Mouse (Mus musculus): ENCODE data around the gene Col25a1. TPM values are rescaled to one million over a fixed set of nuclear protein-coding genes. Genes with fewer than 3 reads are reported as not detected.
A peak's percentile ranks its signal among the peaks of the same experiment; 100 is the strongest.

The Col25a1 gene
- polyA plus RNA-seq, 1 experiment from 2014 or later, result 5.2 TPM

DNA sequence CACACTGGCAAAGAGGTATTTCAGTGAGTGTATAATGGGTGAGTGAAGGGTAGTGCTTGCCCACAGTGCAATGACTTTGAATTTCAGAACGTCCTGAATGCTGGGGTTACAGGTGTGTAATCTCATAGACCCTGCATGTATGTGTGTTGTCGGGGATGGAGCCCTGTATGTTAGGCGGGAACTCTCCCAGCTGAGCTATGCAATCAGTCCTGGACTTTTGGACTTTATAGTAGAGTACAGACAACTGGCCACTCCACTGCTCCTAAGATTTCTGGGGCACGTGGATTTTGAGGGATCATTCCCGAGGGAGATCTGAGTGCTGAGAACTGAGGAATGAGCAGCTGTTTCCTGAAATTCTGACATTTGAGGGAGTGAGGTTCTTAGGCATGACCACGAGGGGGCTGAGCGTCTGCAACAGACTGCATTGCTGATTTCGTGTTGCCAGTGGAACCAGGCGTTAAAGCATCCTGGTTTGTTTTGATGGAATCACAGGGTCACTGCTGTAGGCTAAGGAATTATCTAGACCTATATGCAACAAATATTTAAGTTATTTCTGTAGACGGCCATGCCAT lies 1.6 kb upstream of the Col25a1 start:
- H3K27ac ChIP-seq, result no peak overlapping the region
- no peaks in the 10 kb centered on the region for H3K9me3 ChIP-seq
- H3K4me1 ChIP-seq (replicated peaks), result no peaks in the 10 kb centered on the region
- WGBS, result 64% methylated on average over 10 of the region's 10 CpGs
- H3K4me3 ChIP-seq, result no peak overlapping the region
- peak; percentile 7 for DNase-seq (ENCODE audit: low spot score)
- no peaks in the 10 kb centered on the region for H3K36me3 ChIP-seq
- H3K27me3 ChIP-seq (ENCODE audit: insufficient read depth, poor library complexity, severe bottlenecking), result no peaks in the 10 kb centered on the region

DNA sequence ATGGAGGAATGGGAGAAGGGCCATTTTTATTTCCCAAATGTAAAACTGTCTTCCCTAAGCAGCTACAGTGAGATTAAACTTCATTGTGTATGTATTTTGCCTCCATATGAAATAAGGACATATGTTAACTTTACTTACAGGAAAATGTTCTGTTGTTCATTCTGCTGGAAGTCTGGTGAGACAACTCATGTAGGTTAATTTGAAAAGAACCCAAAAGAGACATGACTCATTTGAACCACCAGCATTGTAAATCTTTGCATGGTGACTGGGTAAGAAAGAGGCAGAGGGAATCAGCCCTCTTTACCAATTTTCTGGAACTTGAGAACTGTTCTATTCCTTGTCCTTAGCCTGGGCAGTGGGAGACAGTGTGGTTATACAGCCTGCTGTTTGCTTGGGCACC lies 5.9 kb downstream of the Col25a1 start:
- Histone ChIP-seq H3K9me3 (peaks cover 6% of the 10 kb centered on the region), H3K4me3 (no peak overlapping the region), H3K27me3 (ENCODE audit: insufficient read depth, poor library complexity, severe bottlenecking) (no peaks in the 10 kb centered on the region), H3K4me1 (replicated peaks) (no peaks in the 10 kb centered on the region), H3K27ac (no peak overlapping the region), H3K36me3 (no peaks in the 10 kb centered on the region)
- DNase-seq (ENCODE audit: low spot score), result no peak

DNA sequence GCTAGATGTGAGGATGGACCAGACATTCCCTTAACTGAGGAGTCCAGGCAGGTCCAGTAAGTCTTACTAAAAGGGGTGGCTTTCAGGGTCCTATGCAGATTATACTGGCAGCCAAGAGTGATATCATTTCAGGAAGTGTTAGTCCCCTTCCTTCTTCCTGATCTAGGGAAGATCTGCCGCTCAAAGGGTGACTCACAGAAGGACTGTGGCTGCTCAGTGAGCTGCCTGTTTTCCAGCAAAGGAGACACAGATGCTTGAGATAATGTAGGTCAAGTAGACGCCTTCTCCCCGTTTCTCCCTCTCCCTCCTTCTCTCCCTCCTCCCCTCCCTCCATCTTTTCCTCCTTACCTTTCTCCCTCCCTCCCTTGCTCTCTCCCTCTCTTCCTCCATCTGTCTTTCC lies 6.3 kb downstream of the Col25a1 start:
- DNase-seq (ENCODE audit: low spot score), result no peak
- Histone ChIP-seq H3K9me3 (peaks cover 9% of the 10 kb centered on the region), H3K27me3 (ENCODE audit: insufficient read depth, poor library complexity, severe bottlenecking) (no peaks in the 10 kb centered on the region), H3K36me3 (no peaks in the 10 kb centered on the region), H3K4me3 (no peak overlapping the region), H3K4me1 (replicated peaks) (no peaks in the 10 kb centered on the region), H3K27ac (no peak overlapping the region)
- 70% methylated on average over 3 of the region's 3 CpGs for WGBS

- H3K4me3 ChIP-seq, result no peak overlapping the region
- 0 out of 2 replicates have a peak overlapping the region, but pooled peaks have one; percentile 5 for H3K27ac ChIP-seq
- H3K27me3 ChIP-seq (ENCODE audit: insufficient read depth, poor library complexity, severe bottlenecking), result no peaks in the 10 kb centered on the region
- H3K4me1 ChIP-seq (replicated peaks), result no peaks in the 10 kb centered on the region; the same call in 1 of the 2 replicates
- H3K9me3 ChIP-seq, result peaks cover 9% of the 10 kb centered on the region
- H3K36me3 ChIP-seq, result no peaks in the 10 kb centered on the region
- no peak for DNase-seq (ENCODE audit: low spot score)
- WGBS, result 70% methylated on average over 12 of the region's 12 CpGs
These were observed 14.6 kb downstream of the Col25a1 start for GRCm38 (mm10) chr3:130145874-130146273.

DNA sequence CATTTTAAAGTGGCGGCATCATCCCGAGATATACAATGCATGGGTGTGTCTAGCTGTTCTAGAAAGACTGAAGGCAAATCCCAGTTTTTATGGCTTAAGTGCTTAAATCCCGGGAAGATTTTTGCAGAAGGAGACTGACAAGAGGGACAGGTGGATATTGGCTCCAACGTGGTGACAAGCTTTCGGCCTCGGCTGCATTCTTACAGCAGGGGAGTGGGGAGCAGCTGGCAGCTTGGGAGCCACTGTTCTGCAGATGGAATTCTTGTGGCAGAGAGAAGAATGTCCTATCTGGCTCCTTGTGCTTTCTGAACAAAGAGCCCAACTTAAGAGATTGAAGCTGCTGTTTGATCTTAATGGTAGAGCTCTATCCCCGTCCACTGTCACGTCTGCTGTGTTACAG lies 16.5 kb downstream of the Col25a1 start:
- WGBS, result 79% methylated on average over 8 of the region's 8 CpGs
- Histone ChIP-seq H3K36me3 (no peaks in the 10 kb centered on the region), H3K9me3 (no peaks in the 10 kb centered on the region), H3K27me3 (ENCODE audit: insufficient read depth, poor library complexity, severe bottlenecking) (no peaks in the 10 kb centered on the region), H3K4me1 (replicated peaks) (no peaks in the 10 kb centered on the region; the same call in 1 of the 2 replicates), H3K4me3 (no peak overlapping the region), H3K27ac (no peak overlapping the region)
- no peak for DNase-seq (ENCODE audit: low spot score)

DNA sequence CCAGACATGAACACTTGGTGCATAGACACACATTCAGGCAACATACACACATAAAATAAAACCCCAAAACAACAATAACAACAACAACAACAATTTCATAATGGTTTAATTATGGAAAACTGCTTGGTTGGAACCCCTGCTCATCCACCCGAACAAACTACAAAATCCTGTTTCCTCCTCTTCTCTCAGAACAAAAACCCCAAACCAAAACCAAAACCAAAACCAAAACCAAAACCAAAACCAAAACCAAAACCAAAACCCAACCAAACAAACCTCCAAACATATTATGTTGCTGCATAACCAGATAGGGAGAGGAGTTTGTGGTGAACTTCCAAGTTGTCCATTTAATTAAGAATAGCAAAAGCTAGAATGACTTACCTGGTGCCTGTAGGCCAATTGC lies 17.9 kb downstream of the Col25a1 start:
- H3K36me3 ChIP-seq, result no peaks in the 10 kb centered on the region
- no peak overlapping the region for H3K4me3 ChIP-seq
- DNase-seq (ENCODE audit: low spot score), result no peak
- H3K9me3 ChIP-seq, result no peaks in the 10 kb centered on the region
- H3K27ac ChIP-seq, result no peak overlapping the region
- no peaks in the 10 kb centered on the region for H3K27me3 ChIP-seq (ENCODE audit: insufficient read depth, poor library complexity, severe bottlenecking)
- 91% methylated on average over 1 of the region's 1 CpGs for WGBS
- H3K4me1 ChIP-seq (replicated peaks), result no peaks in the 10 kb centered on the region; the same call in 1 of the 2 replicates

DNA sequence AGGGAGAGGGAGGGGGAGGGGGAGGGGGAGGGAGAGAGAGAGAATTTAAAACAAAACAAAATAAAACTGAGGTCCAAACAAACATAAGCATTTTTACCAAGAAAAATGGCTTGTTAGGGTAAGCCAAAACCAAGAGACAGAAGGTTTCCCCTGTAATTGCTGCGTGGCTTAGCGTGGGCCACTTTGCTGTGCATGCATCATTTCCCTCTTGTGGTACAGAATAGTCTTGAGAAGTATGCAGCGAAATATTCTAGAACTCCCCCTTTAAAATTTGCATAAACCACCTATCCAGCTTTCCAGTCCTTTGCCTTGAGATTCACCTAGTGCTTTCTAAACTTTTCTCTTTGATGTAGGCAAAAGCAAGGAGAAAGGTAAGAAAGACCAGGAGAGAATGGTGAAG lies 21.8 kb downstream of the Col25a1 start:
- H3K36me3 ChIP-seq, result no peaks in the 10 kb centered on the region
- no peaks in the 10 kb centered on the region for H3K27me3 ChIP-seq (ENCODE audit: insufficient read depth, poor library complexity, severe bottlenecking)
- H3K4me1 ChIP-seq (replicated peaks), result no peaks in the 10 kb centered on the region
- no peaks in the 10 kb centered on the region for H3K9me3 ChIP-seq
- H3K4me3 ChIP-seq, result no peak overlapping the region
- 88% methylated on average over 3 of the region's 3 CpGs for WGBS
- no peak for DNase-seq (ENCODE audit: low spot score)
- H3K27ac ChIP-seq, result no peak overlapping the region

DNA sequence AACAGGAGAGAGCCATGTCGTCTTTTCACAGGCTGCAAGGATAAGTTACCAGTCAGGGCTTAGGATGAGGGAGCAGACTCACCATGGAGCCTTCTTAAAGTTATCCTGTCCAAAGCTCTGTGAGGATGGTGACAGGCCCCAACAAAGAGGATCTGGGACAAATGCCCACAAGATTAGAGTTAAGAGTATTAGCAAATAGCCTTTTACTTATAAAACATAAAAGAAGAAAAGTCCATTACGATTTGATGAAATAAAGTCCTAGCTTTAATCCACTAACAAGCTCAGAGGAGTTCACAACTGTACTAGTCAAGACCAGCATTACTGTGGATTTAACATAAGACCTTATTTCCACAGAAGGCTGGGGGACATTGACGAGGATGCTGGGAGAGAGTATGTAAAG lies 26.2 kb downstream of the Col25a1 start:
- no peaks in the 10 kb centered on the region for H3K27me3 ChIP-seq (ENCODE audit: insufficient read depth, poor library complexity, severe bottlenecking)
- DNase-seq (ENCODE audit: low spot score), result no peak
- H3K27ac ChIP-seq, result no peak overlapping the region
- WGBS, result 76% methylated on average over 3 of the region's 3 CpGs
- H3K4me3 ChIP-seq, result no peak overlapping the region
- H3K4me1 ChIP-seq (replicated peaks), result no peaks in the 10 kb centered on the region; the same call in 1 of the 2 replicates
- H3K36me3 ChIP-seq, result no peaks in the 10 kb centered on the region
- no peaks in the 10 kb centered on the region for H3K9me3 ChIP-seq

DNA sequence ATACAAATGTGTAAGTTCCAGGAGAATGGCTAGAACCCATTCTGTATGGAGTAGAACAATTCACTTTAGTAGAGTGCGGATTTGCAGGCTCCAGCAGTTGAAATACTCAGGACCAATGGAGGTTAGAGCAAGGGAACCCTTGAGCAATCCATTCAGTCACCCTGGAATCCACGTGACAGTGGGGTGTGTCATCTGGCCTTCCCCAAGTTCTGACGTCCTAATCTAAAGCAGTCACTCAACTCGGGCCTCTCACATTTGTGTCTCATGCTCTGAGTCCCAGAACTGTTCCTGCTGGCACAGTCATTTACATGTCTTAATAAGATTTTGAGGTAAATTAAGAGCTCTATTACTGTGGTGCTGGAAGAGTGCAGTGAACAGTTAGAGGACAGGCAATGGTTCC lies 28.6 kb downstream of the Col25a1 start:
- H3K27ac ChIP-seq, result no peak overlapping the region
- no peak for DNase-seq (ENCODE audit: low spot score)
- H3K9me3 ChIP-seq, result no peaks in the 10 kb centered on the region
- H3K4me1 ChIP-seq (replicated peaks), result no peaks in the 10 kb centered on the region; the same call in 1 of the 2 replicates
- H3K27me3 ChIP-seq (ENCODE audit: insufficient read depth, poor library complexity, severe bottlenecking), result no peaks in the 10 kb centered on the region
- no peaks in the 10 kb centered on the region for H3K36me3 ChIP-seq
- WGBS, result 72% methylated on average over 4 of the region's 4 CpGs
- H3K4me3 ChIP-seq, result no peak overlapping the region

- WGBS, result 73% methylated on average over 4 of the region's 4 CpGs
- no peak overlapping the region for H3K27ac ChIP-seq
- no peak for DNase-seq (ENCODE audit: low spot score)
- H3K9me3 ChIP-seq, result no peaks in the 10 kb centered on the region
- no peaks in the 10 kb centered on the region; the same call in 1 of the 2 replicates for H3K4me1 ChIP-seq (replicated peaks)
- H3K4me3 ChIP-seq, result no peak overlapping the region
- no peaks in the 10 kb centered on the region for H3K36me3 ChIP-seq
- no peaks in the 10 kb centered on the region for H3K27me3 ChIP-seq (ENCODE audit: insufficient read depth, poor library complexity, severe bottlenecking)
These were observed 29.6 kb downstream of the Col25a1 start for GRCm38 (mm10) chr3:130160902-130161301.

DNA sequence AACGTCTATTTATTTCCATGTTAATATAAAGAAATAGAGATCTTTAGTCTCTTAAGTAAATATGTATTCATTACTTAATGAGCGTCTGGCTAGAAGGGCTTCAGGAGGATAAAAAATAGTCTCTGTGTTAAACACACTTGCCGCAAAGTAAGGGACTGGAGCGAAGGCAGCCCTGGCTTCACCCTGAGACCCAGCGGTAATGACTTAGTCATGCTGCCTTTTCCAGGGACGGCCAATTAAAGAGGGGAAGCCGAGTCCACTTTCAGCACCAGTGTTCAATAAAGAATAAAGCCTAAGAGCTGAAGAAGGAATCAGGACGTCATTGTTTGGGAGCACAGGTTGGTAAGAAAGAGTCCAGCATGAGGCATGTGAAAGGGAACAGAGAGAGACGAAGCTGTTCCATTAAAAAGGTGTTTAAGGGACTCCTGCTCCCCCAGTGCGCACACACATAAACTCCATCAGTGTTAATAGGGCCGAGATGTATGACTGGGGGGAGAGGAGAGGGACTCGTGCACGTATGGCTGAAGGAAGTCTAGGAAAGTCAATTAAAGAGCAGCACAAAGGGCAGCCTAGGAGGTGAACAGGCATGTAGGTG lies 30.1 kb downstream of the Col25a1 start:
- Histone ChIP-seq H3K4me1 (replicated peaks) (no peaks in the 10 kb centered on the region; the same call in 1 of the 2 replicates), H3K4me3 (no peak overlapping the region), H3K27ac (no peak overlapping the region), H3K9me3 (no peaks in the 10 kb centered on the region), H3K27me3 (ENCODE audit: insufficient read depth, poor library complexity, severe bottlenecking) (no peaks in the 10 kb centered on the region), H3K36me3 (no peaks in the 10 kb centered on the region)
- 73% methylated on average over 13 of the region's 13 CpGs for WGBS
- DNase-seq (ENCODE audit: low spot score), result no peak

GRCm38 (mm10) chr3:130166875-130167274 lies 35.6 kb downstream of the Col25a1 start:
- 80% methylated on average over 4 of the region's 4 CpGs for WGBS
- no peaks in the 10 kb centered on the region for H3K4me1 ChIP-seq (replicated peaks)
- DNase-seq (ENCODE audit: low spot score), result no peak

DNA sequence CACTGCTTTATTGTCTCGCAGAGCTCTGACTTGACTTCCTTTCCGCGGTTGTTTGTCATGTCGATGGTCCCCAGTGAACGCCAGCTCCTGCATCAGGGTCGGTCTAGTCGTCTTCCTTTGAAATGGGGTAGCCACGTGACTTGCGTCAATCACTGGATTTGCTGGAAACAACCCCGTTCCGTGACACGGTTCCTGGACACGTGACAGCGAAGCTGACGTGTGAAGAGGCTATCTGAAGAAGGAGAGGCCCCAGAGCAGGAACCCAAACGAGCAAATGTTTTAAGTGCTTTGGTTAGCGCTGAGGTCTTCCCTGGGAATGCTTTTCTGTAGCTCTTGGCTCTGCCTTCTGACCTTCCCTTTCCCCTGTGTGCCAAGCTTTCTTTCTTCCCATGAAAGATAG lies 41.5 kb downstream of the Col25a1 start:
- Histone ChIP-seq H3K27ac (no peak overlapping the region), H3K27me3 (ENCODE audit: insufficient read depth, poor library complexity, severe bottlenecking) (no peaks in the 10 kb centered on the region), H3K36me3 (no peaks in the 10 kb centered on the region), H3K4me1 (replicated peaks) (peaks cover 4% of the 10 kb centered on the region; the same call in 1 of the 2 replicates), H3K4me3 (no peak overlapping the region), H3K9me3 (no peaks in the 10 kb centered on the region)
- 80% methylated on average over 17 of the region's 17 CpGs for WGBS
- DNase-seq (ENCODE audit: low spot score), result no peak

More at GRCm38 (mm10) chr3:130166875-130167274, 35.6 kb downstream of the Col25a1 start:
- Histone ChIP-seq H3K36me3 (no peaks in the 10 kb centered on the region), H3K9me3 (no peaks in the 10 kb centered on the region), H3K27ac (no peak overlapping the region), H3K4me3 (no peak overlapping the region), H3K27me3 (ENCODE audit: insufficient read depth, poor library complexity, severe bottlenecking) (no peaks in the 10 kb centered on the region)

Measured in hindbrain, embryonic 10.5 days (tissue).